Mouse (Mus musculus) effector memory CD4-positive, alpha-beta T cell, adult 7 months (primary cell): ENCODE results near the gene Uck1. TPM values are rescaled to one million over a fixed set of nuclear protein-coding genes. Genes with fewer than 3 reads are reported as not detected.

ENCODE experiments used
- polyA plus RNA-seq: library from polyadenylated mRNA; unstranded; fragments of 100-300 nt; shearing (Covaris generic); gene quantifications from one replicate; pipeline ENCODE4 v1.2.1, GENCODE M21; 2017

The Uck1 gene
- polyA plus RNA-seq, result 74.0 TPM

GRCm38 (mm10) chr2:32259657-32260417 lies at the start of gene Uck1:
Gene Uck1 (minus strand): TSS chr2:32260159.

GRCm38 (mm10) chr2:32287923-32288367 lies 28.0 kb upstream of the Uck1 start, which contains the start of gene Swi5:
Gene Swi5 (minus strand): TSS chr2:32288075.

GRCm38 (mm10) chr2:32287334-32287840 lies 27.4 kb upstream of the Uck1 start, which contains the start of gene Golga2:
Gene Golga2 (plus strand): TSS chr2:32287384.

GRCm38 (mm10) chr2:32235886-32236759 lies 23.8 kb downstream of the Uck1 start, which contains the start of gene Pomt1:
Gene Pomt1 (plus strand): TSS chr2:32236590.

Other genes with a start within 250 kb of the Uck1 start
- 13.3 TPM for gene Fam78a, start 175.3 kb downstream of the Uck1 start, polyA plus RNA-seq
- not detected for gene Plpp7, start 164.6 kb downstream of the Uck1 start, polyA plus RNA-seq
- 49.4 TPM for gene Prrc2b, start 109.1 kb downstream of the Uck1 start, polyA plus RNA-seq
- 2.6 TPM for gene Pomt1, start 23.6 kb downstream of the Uck1 start, polyA plus RNA-seq
- gene Golga2, start 27.2 kb upstream of the Uck1 start, polyA plus RNA-seq, result 31.5 TPM
- gene Swi5, start 27.9 kb upstream of the Uck1 start, polyA plus RNA-seq, result 150 TPM
- 115 TPM for gene Ciz1, start 92.2 kb upstream of the Uck1 start, polyA plus RNA-seq
- gene Dnm1, start 93.2 kb upstream of the Uck1 start, polyA plus RNA-seq, result not detected
- 41.0 TPM for gene 1110008P14Rik, start 121.8 kb upstream of the Uck1 start, polyA plus RNA-seq
- not detected for gene Lcn2, start 128.1 kb upstream of the Uck1 start, polyA plus RNA-seq
- gene Ptges2, start 135.7 kb upstream of the Uck1 start, polyA plus RNA-seq, result 10.3 TPM
- gene Naif1, start 190.3 kb upstream of the Uck1 start, polyA plus RNA-seq, result 7.2 TPM
- 34.0 TPM for gene Slc25a25, start 191.3 kb upstream of the Uck1 start, polyA plus RNA-seq